Mouse (Mus musculus) stomach, postnatal 0 days (tissue): ENCODE results near the gene Gm39566.

Source experiments
- CTCF ChIP-seq: IDR thresholded peaks from 2 replicates; pipeline ENCODE4 v1.5.1; 2016; ENCODE audit warnings: antibody characterized with exemption, low read depth, mild to moderate bottlenecking, moderate library complexity
- EP300 ChIP-seq: optimal IDR thresholded peaks from 2 replicates; pipeline ENCODE3; 2016; ENCODE audit warnings: antibody characterized with exemption

DNA sequence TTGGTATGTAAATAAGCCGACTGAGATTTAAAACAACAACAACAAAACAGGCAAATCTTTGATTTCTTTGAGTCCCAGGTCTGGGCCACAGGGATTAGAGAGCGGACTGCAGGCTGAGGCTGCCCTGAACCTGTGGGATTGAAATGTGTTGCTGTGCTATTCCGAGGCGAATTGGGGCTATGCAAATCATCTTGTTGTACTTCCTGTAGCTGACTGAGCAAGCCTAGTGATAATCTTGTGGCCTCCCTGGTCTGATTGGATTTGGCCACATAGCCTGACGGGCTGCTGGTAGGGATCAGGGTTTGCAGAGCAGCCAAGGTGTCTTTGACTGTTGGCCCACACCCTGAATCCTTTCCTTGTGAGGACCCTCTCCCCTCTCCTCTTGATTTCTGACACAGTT, 40.1 kb downstream of the Gm39566 start:
- no peak for TF ChIP-seq CTCF
- no peak for TF ChIP-seq EP300
